Mouse (Mus musculus): ENCODE data around the gene Frs2. TPM values are rescaled to one million over a fixed set of nuclear protein-coding genes. Genes with fewer than 3 reads are reported as not detected.
"Not testable (repeated sequence)": the region's sequence is repeated elsewhere in the genome, so short reads cannot be mapped to it uniquely, and the experiment has no call there.

Gene Frs2
- polyA plus RNA-seq, 1 experiment from 2014 or later, result 16.8 TPM

- peak overlapping the region; percentile 26; the same call in 1 of the 2 replicates for H3K4me2 ChIP-seq (replicated peaks)
- H3K27me3 ChIP-seq (replicated peaks), result no peaks in the 10 kb centered on the region
- no peak overlapping the region for H3K27ac ChIP-seq
- no peaks in the 10 kb centered on the region for H3K36me3 ChIP-seq
- 53% methylated on average over 8 of the region's 8 CpGs for WGBS
- no peak overlapping the region for H3K4me3 ChIP-seq (replicated peaks)
- ATAC-seq, result no peak
- no peak overlapping the region for H3K9ac ChIP-seq
- H3K9me3 ChIP-seq, result no peaks in the 10 kb centered on the region
- peaks cover 31% of the 10 kb centered on the region for H3K4me1 ChIP-seq (replicated peaks)
Observed at GRCm38 (mm10) chr10:117145546-117146265, 2.6 kb downstream of the Frs2 start.

- no peaks in the 10 kb centered on the region for H3K27me3 ChIP-seq (replicated peaks)
- no peak overlapping the region for H3K9ac ChIP-seq
- WGBS, result 38% methylated on average over 6 of the region's 6 CpGs
- H3K36me3 ChIP-seq, result no peaks in the 10 kb centered on the region
- H3K9me3 ChIP-seq, result no peaks in the 10 kb centered on the region
- no peak overlapping the region for H3K4me3 ChIP-seq (replicated peaks)
- no peak overlapping the region for H3K27ac ChIP-seq
- no peak for ATAC-seq
- H3K4me1 ChIP-seq (replicated peaks), result peaks cover 24% of the 10 kb centered on the region
- no peak overlapping the region for H3K4me2 ChIP-seq (replicated peaks)
Observed at GRCm38 (mm10) chr10:117144628-117145027, 3.7 kb downstream of the Frs2 start.

GRCm38 (mm10) chr10:117144071-117144470 lies 4.3 kb downstream of the Frs2 start:
- H3K4me1 ChIP-seq (replicated peaks), result peaks cover 19% of the 10 kb centered on the region
- H3K27me3 ChIP-seq (replicated peaks), result no peaks in the 10 kb centered on the region
- H3K4me2 ChIP-seq (replicated peaks), result no peak overlapping the region
- WGBS, result 89% methylated on average over 4 of the region's 4 CpGs
- ATAC-seq, result no peak
- no peaks in the 10 kb centered on the region for H3K36me3 ChIP-seq
- H3K4me3 ChIP-seq (replicated peaks), result no peak overlapping the region
- no peak overlapping the region for H3K27ac ChIP-seq
- no peaks in the 10 kb centered on the region for H3K9me3 ChIP-seq
- H3K9ac ChIP-seq, result no peak overlapping the region

- WGBS, result 93% methylated on average over 2 of the region's 2 CpGs
- Histone ChIP-seq H3K36me3 (no peaks in the 10 kb centered on the region), H3K4me3 (replicated peaks) (no peak overlapping the region), H3K9me3 (no peaks in the 10 kb centered on the region), H3K4me1 (replicated peaks) (peaks cover 19% of the 10 kb centered on the region), H3K4me2 (replicated peaks) (no peak overlapping the region), H3K9ac (no peak overlapping the region), H3K27me3 (replicated peaks) (no peaks in the 10 kb centered on the region), H3K27ac (no peak overlapping the region)
- ATAC-seq, result no peak
Observed at GRCm38 (mm10) chr10:117143311-117143710, 5.0 kb downstream of the Frs2 start.

GRCm38 (mm10) chr10:117141939-117142552 lies 6.3 kb downstream of the Frs2 start:
- no peaks in the 10 kb centered on the region for H3K27me3 ChIP-seq (replicated peaks)
- no peak overlapping the region for H3K4me2 ChIP-seq (replicated peaks)
- H3K9ac ChIP-seq, result no peak overlapping the region
- peaks cover 19% of the 10 kb centered on the region for H3K4me1 ChIP-seq (replicated peaks)
- no peaks in the 10 kb centered on the region for H3K9me3 ChIP-seq
- ATAC-seq, result no peak
- H3K27ac ChIP-seq, result no peak overlapping the region
- no peaks in the 10 kb centered on the region for H3K36me3 ChIP-seq
- WGBS, result 65% methylated on average over 7 of the region's 7 CpGs
- H3K4me3 ChIP-seq (replicated peaks), result no peak overlapping the region

GRCm38 (mm10) chr10:117131506-117131905 lies 16.8 kb downstream of the Frs2 start:
- not testable (repeated sequence) for H3K9me3 ChIP-seq; H3K9ac ChIP-seq; H3K27me3 ChIP-seq (replicated peaks); H3K4me3 ChIP-seq (replicated peaks); H3K4me2 ChIP-seq (replicated peaks); ATAC-seq; H3K36me3 ChIP-seq; H3K4me1 ChIP-seq (replicated peaks); H3K27ac ChIP-seq
- WGBS, result 93% methylated on average over 5 of the region's 5 CpGs

GRCm38 (mm10) chr10:117130037-117130436 lies 18.3 kb downstream of the Frs2 start:
- WGBS, result 84% methylated on average over 6 of the region's 6 CpGs
- H3K4me3 ChIP-seq (replicated peaks), result no peak overlapping the region
- H3K4me2 ChIP-seq (replicated peaks), result no peak overlapping the region
- H3K27ac ChIP-seq, result no peak overlapping the region
- no peaks in the 10 kb centered on the region for H3K4me1 ChIP-seq (replicated peaks)
- H3K9ac ChIP-seq, result no peak overlapping the region
- no peaks in the 10 kb centered on the region for H3K36me3 ChIP-seq
- H3K27me3 ChIP-seq (replicated peaks), result no peaks in the 10 kb centered on the region
- no peaks in the 10 kb centered on the region for H3K9me3 ChIP-seq
- no peak for ATAC-seq

- Histone ChIP-seq H3K27ac (no peak overlapping the region), H3K4me3 (replicated peaks) (no peak overlapping the region), H3K36me3 (no peaks in the 10 kb centered on the region), H3K27me3 (replicated peaks) (no peaks in the 10 kb centered on the region), H3K4me2 (replicated peaks) (no peak overlapping the region), H3K9ac (no peak overlapping the region), H3K9me3 (no peaks in the 10 kb centered on the region), H3K4me1 (replicated peaks) (no peaks in the 10 kb centered on the region)
- 92% methylated on average over 2 of the region's 2 CpGs for WGBS
- ATAC-seq, result no peak
Observed at GRCm38 (mm10) chr10:117128693-117129092, 19.6 kb downstream of the Frs2 start.

- no peak overlapping the region for H3K9ac ChIP-seq
- ATAC-seq, result no peak
- H3K27me3 ChIP-seq (replicated peaks), result no peaks in the 10 kb centered on the region
- WGBS, result 55% methylated on average over 2 of the region's 2 CpGs
- H3K4me2 ChIP-seq (replicated peaks), result no peak overlapping the region
- no peaks in the 10 kb centered on the region for H3K4me1 ChIP-seq (replicated peaks)
- H3K27ac ChIP-seq, result no peak overlapping the region
- no peak overlapping the region for H3K4me3 ChIP-seq (replicated peaks)
- H3K9me3 ChIP-seq, result no peaks in the 10 kb centered on the region
- no peaks in the 10 kb centered on the region for H3K36me3 ChIP-seq
Observed at GRCm38 (mm10) chr10:117127480-117127879, 20.9 kb downstream of the Frs2 start.

GRCm38 (mm10) chr10:117126719-117127118 lies 21.6 kb downstream of the Frs2 start:
- no peaks in the 10 kb centered on the region for H3K9me3 ChIP-seq
- H3K9ac ChIP-seq, result no peak overlapping the region
- H3K27me3 ChIP-seq (replicated peaks), result no peaks in the 10 kb centered on the region
- H3K36me3 ChIP-seq, result no peaks in the 10 kb centered on the region
- H3K4me1 ChIP-seq (replicated peaks), result no peaks in the 10 kb centered on the region
- 93% methylated on average over 1 of the region's 1 CpGs for WGBS
- ATAC-seq, result no peak
- no peak overlapping the region for H3K27ac ChIP-seq
- no peak overlapping the region for H3K4me2 ChIP-seq (replicated peaks)
- no peak overlapping the region for H3K4me3 ChIP-seq (replicated peaks)

GRCm38 (mm10) chr10:117126233-117126632 lies 22.1 kb downstream of the Frs2 start:
- H3K9me3 ChIP-seq, result no peaks in the 10 kb centered on the region
- H3K27ac ChIP-seq, result no peak overlapping the region
- no peak for ATAC-seq
- H3K27me3 ChIP-seq (replicated peaks), result no peaks in the 10 kb centered on the region
- no peak overlapping the region for H3K4me2 ChIP-seq (replicated peaks)
- 78% methylated on average over 4 of the region's 4 CpGs for WGBS
- no peak overlapping the region for H3K9ac ChIP-seq
- no peaks in the 10 kb centered on the region for H3K36me3 ChIP-seq
- no peaks in the 10 kb centered on the region for H3K4me1 ChIP-seq (replicated peaks)
- H3K4me3 ChIP-seq (replicated peaks), result no peak overlapping the region

GRCm38 (mm10) chr10:117121448-117121847 lies 26.9 kb downstream of the Frs2 start:
- Histone ChIP-seq H3K27me3 (replicated peaks) (no peaks in the 10 kb centered on the region), H3K27ac (no peak overlapping the region), H3K4me2 (replicated peaks) (no peak overlapping the region), H3K4me1 (replicated peaks) (no peaks in the 10 kb centered on the region; the same call in 1 of the 2 replicates), H3K36me3 (no peaks in the 10 kb centered on the region), H3K9ac (no peak overlapping the region), H3K9me3 (no peaks in the 10 kb centered on the region), H3K4me3 (replicated peaks) (no peak overlapping the region)
- WGBS, result 67% methylated on average over 3 of the region's 3 CpGs
- peak; percentile 57 for ATAC-seq
